Mouse (Mus musculus) kidney, postnatal 0 days (tissue): Measurements from ENCODE around the gene 9030025P20Rik. TPM values are rescaled to one million over a fixed set of nuclear protein-coding genes. Genes with fewer than 3 reads are reported as not detected.
"Not testable (repeated sequence)": the region's sequence is repeated elsewhere in the genome, so short reads cannot be mapped to it uniquely, and the experiment has no call there.

Source experiments
- ATAC-seq: fragments of 200-750 bp; cut with Nextera tagmentation; replicated peaks from 2 replicates; pipeline ENCODE4 v1.8.0; 2017; ENCODE audit warnings: low read depth, moderate number of reproducible peaks, moderate TSS enrichment, moderate library complexity; ENCODE audit not compliant: low FRiP score
- DNase-seq: peaks from one replicate; pipeline ENCODE4 v3.0.0-alpha.2; 2016; ENCODE audit warnings: low spot score
- H3K27ac ChIP-seq: fragments of 300-500 bp; sonication (generic); 2 replicates; pipeline ENCODE4 v1.5.1; 2014; ENCODE audit warnings: mild to moderate bottlenecking
- H3K27me3 ChIP-seq: fragments of 300-500 bp; sonication (generic); 2 replicates; pipeline ENCODE4 v1.6.1; 2014; ENCODE audit warnings: low read length, mixed read lengths; ENCODE audit not compliant: insufficient read depth
- H3K36me3 ChIP-seq: fragments of 300-500 bp; sonication (generic); 2 replicates; pipeline ENCODE4 v1.6.1; 2014; ENCODE audit warnings: low read length, mixed read lengths; ENCODE audit not compliant: insufficient read depth
- H3K4me1 ChIP-seq: fragments of 300-500 bp; sonication (generic); replicated peaks from 2 replicates; pipeline ENCODE4 v1.6.1; 2014; ENCODE audit warnings: antibody characterized with exemption, low read length, mixed read lengths; ENCODE audit not compliant: insufficient read depth
- H3K4me2 ChIP-seq: fragments of 300-500 bp; sonication (generic); 2 replicates; pipeline ENCODE4 v1.6.1; 2014; ENCODE audit warnings: mild to moderate bottlenecking, low read length, moderate library complexity, mixed read lengths
- H3K4me3 ChIP-seq: fragments of 300-500 bp; sonication (generic); replicated peaks from 2 replicates; pipeline ENCODE4 v1.5.1; 2014; ENCODE audit warnings: low read depth, low read length
- H3K9ac ChIP-seq: fragments of 300-500 bp; sonication (generic); 2 replicates; pipeline ENCODE4 v1.6.1; 2014; ENCODE audit warnings: low read depth, low read length
- H3K9me3 ChIP-seq: fragments of 300-500 bp; sonication (generic); replicated peaks from 2 replicates; pipeline ENCODE4 v1.6.1; 2016; ENCODE audit warnings: low read length, inconsistent platforms, mixed read lengths
- WGBS: fragments of 180-500 bp; shearing (Covaris S2); extraction: QIAGEN DNeasy Blood & Tissue Kit; methylation state at CpG from one replicate; pipeline ENCODE4 v1.1.7; 2014; 5-methylcytosine and 5-hydroxymethylcytosine counted together
- polyA plus RNA-seq: library from polyadenylated mRNA; unstranded; fragments of >200 nt; fragmentation: Nextera tagmentation; extraction: Ambion mirVana; gene quantifications from 2 replicates; pipeline ENCODE4 v1.2.1, GENCODE M21; 2015

The 9030025P20Rik gene
- polyA plus RNA-seq, 1 experiment from 2014 or later = 8.9 TPM

GRCm38 (mm10) chr17:14993139-14993832 is 15.0 kb downstream of the 9030025P20Rik start:
- no CpG with 5 or more reads among the region's 47 CpGs for WGBS

GRCm38 (mm10) chr17:14994140-14994539 is 15.9 kb downstream of the 9030025P20Rik start:
- not testable (repeated sequence) for H3K4me1 ChIP-seq, H3K4me2 ChIP-seq, ATAC-seq, H3K9me3 ChIP-seq, H3K4me3 ChIP-seq, H3K27me3 ChIP-seq, H3K36me3 ChIP-seq, DNase-seq, H3K27ac ChIP-seq, H3K9ac ChIP-seq
- WGBS = no CpG with 5 or more reads among the region's 5 CpGs

More at GRCm38 (mm10) chr17:14993139-14993832, 15.0 kb downstream of the 9030025P20Rik start:
- H3K27me3 ChIP-seq, H3K9ac ChIP-seq, DNase-seq, H3K9me3 ChIP-seq, H3K4me2 ChIP-seq, H3K4me3 ChIP-seq, H3K36me3 ChIP-seq, H3K27ac ChIP-seq, H3K4me1 ChIP-seq: not testable (repeated sequence)
- peak; percentile 71 for ATAC-seq

GRCm38 (mm10) chr17:15000047-15000446 is 21.8 kb downstream of the 9030025P20Rik start:
- H3K4me3 ChIP-seq, DNase-seq, H3K4me1 ChIP-seq, H3K27me3 ChIP-seq, H3K27ac ChIP-seq, H3K36me3 ChIP-seq, ATAC-seq, H3K9me3 ChIP-seq, H3K9ac ChIP-seq, H3K4me2 ChIP-seq: not testable (repeated sequence)
- no CpG with 5 or more reads among the region's 4 CpGs for WGBS

- not testable (repeated sequence) for H3K27me3 ChIP-seq, H3K9ac ChIP-seq, ATAC-seq, DNase-seq, H3K27ac ChIP-seq, H3K4me2 ChIP-seq, H3K4me3 ChIP-seq, H3K9me3 ChIP-seq, H3K4me1 ChIP-seq, H3K36me3 ChIP-seq
- WGBS = no CpG with 5 or more reads among the region's 3 CpGs
These were observed 30.8 kb downstream of the 9030025P20Rik start for GRCm38 (mm10) chr17:15009088-15009487.

GRCm38 (mm10) chr17:15009706-15010413 is 31.6 kb downstream of the 9030025P20Rik start, which contains the start of gene Gm3435:
TSS of gene Gm3435 (plus strand) at chr17:15010176.
- ATAC-seq = peak; percentile 99
- not testable (repeated sequence) for H3K9ac ChIP-seq, H3K9me3 ChIP-seq, H3K4me2 ChIP-seq, H3K36me3 ChIP-seq, H3K4me3 ChIP-seq, H3K4me1 ChIP-seq, H3K27ac ChIP-seq, H3K27me3 ChIP-seq, DNase-seq
- no CpG with 5 or more reads among the region's 60 CpGs for WGBS

DNA sequence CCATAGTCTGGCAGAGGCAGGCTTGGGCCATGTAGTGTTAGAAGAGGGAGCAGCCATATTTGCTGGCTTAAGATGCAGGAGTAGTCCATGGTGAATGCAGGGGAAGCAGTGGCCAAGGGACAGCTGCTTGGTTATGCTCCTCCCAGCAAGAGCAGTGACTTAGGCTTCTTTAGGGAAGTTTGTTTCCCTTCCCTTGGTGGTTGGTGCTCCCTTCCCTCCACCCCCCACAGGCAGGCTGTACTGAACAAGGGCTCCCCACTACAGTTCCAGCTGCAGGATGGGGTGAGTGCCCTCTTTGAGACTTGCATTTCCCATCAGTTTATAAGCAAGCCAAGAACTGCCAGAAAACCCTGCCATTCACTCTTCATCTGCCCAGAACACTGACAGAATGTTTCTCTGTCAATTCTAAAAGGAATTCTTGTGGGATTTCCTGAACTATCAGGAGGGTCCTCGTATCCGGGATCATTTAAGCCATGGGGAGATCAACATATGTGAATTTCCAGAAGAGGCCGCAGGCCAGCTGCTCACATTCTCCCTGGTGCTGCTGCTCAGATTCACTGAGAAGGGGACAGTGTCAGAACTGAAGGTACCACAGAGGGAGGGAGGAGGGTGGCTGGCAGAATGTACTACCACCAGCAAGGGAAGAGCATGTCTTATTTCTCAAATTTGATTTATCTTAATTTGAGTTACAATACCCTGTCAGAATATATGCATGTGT is 43.4 kb downstream of the 9030025P20Rik start:
- ATAC-seq, H3K4me3 ChIP-seq, H3K27me3 ChIP-seq, H3K4me2 ChIP-seq, H3K4me1 ChIP-seq, H3K27ac ChIP-seq, DNase-seq, H3K9me3 ChIP-seq, H3K9ac ChIP-seq, H3K36me3 ChIP-seq: not testable (repeated sequence)
- 79% methylated on average over 3 of the region's 3 CpGs for WGBS

DNA sequence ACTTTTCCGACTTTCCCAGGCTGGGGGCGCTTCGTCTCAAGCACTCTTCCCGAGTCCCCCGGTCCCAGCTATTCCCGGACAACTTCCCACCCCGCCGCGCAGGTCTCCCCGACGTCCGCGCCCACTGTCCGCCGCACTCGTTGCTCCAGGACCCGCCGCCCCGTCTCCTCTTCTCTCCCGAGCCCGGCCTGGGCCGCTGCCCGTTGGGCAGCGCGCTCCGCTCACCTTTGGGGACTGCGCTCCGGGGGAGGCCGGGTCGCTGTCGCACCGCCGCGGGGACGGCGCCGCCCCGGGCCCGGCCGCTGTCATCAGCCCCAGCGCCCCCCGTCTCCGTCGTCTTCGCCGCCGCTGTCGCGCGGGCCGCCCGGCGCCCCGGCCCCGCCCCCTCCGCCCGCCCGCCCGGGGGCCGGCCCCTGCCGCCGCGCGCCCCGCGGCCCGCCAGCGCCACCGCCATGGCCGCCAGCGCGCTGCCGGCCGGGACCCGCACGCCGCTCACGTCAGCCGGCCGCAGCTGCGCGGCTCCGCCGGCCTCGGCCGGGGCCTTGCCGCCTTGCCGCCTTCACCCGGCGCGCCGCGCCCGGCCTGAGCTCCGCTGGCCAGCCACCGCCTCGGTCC is 45.7 kb downstream of the 9030025P20Rik start:
- WGBS = no CpG with 5 or more reads among the region's 97 CpGs
- not testable (repeated sequence) for H3K4me3 ChIP-seq, H3K4me2 ChIP-seq, H3K9ac ChIP-seq, H3K27ac ChIP-seq, H3K4me1 ChIP-seq, H3K27me3 ChIP-seq, DNase-seq, H3K9me3 ChIP-seq, H3K36me3 ChIP-seq
- ATAC-seq = peak; percentile 70

GRCm38 (mm10) chr17:15024502-15025193 is 46.4 kb downstream of the 9030025P20Rik start:
- H3K9me3 ChIP-seq, H3K27ac ChIP-seq, H3K36me3 ChIP-seq, DNase-seq, H3K4me1 ChIP-seq, H3K4me2 ChIP-seq, H3K4me3 ChIP-seq, H3K9ac ChIP-seq, H3K27me3 ChIP-seq: not testable (repeated sequence)
- peak; percentile 74 for ATAC-seq
- WGBS = no CpG with 5 or more reads among the region's 48 CpGs
